Mouse (Mus musculus) mouse trophoblast stem cell (cell line): ENCODE results near the gene E4f1.

Source experiments
- in situ Hi-C, 2 experiments: fragments of 300-500 bp; cut with MseI, MboI; formaldehyde crosslinking; loops; 2 replicates in 1 of 2; 3 replicates in 1 of 2; pipeline ENCODE4 v1.15.1; 2025

Gene E4f1

DNA sequence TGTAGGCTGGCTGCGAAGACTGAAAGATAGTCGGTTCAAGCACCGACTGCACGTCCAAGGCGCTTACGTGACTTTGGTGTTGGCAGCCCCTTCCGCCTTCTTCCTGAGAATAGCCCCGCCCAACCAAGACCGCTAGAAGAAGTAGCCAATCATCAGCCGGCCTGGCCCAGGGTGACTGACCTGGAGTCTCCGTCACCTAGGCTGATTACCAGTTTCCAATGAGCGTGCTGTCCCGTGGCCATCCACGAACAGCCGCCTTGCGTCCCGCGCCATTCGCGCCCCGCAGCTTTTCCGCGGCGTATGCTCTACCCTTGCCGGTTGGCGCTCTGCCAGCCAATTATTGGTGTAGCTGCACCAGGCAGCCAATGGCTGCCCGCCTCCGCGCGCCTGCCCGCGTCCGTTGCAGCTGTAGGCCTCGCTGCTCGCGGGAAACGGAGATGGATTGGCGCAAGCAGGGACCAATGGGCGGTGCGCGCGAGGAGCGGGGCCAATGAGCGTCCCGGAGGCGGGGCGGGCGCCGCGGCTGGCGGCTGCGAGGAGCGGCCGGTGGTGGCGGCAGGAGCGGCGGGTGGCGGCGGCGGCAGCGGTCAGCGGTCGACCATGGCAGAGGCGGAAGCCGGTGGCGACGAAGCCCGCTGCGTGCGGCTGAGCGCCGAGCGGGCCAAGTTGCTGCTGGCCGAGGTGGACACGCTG, at the start of gene E4f1, which contains the start of gene Pgp:
E4f1 (minus strand) TSS at position 404 of the 693 bp plus-strand sequence.
Pgp (plus strand) TSS at position 483 of the 693 bp plus-strand sequence.
- in situ Hi-C loops = no loop called here

DNA sequence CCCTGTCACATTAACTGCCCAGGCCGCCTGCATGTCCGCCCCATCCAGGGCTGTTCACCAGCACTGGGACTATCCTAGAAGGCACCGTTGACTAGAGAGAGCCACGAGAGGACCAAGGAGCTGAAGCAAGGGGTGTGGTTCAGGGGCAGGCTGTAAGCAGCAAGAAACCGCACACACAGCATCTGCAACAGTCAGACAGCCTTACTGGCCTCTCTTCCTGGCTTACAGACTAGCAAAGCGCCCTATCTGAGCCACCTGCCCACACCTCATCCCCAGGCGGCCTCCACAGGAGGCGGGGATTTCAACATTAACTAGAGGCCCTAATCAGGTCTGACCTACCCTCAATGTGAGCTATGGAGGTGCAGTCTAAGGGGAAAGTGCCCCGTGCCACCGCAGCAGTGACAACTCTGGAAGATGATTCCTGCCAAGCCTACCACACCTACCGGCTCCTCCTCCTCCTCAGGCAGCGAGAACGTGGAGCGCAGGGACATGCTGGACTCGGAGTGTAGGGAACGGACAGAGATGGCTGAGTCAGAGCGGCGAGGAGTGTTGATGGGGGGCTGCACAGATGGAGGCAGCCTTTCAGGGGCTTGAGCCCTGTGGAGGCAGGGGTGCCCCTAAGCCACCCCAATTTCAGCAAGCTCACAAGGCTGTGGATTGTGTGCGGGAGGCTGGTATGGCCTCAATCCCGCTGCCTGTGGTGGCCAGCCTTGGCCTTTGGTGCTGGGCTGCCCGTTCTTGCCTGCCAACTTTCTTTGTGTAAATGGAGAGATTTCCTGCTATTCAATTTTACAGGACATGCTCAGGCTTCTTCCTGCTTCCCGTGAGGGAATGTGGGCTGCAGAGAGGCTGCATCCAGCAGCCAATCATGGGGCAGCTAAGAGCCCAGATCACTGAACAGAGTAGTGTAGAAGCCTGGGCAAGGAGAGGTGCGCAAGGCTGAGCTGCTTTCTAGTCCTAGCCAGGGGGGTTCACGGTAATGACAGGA, 44.5 kb upstream of the E4f1 start:
- in situ Hi-C loops = no loop called here

DNA sequence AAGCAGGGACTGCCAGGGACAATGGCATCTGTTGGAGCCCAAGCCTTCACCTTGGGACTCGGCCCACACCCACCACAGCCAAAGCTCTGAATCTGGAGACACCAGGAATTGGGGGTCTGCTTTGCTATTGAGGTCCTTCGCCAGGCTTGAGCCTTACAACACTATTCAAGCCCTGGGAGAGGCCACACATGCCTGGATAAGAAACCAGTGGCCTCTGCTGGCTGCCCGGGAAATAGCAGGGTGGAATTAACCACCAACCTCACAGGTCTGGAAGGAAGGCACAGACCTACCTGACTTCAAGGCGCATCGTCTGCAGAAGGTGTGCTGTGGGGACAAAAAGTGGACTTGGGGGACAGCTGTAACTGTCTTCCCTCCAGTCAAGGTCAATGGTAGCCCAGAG, 43.5 kb upstream of the E4f1 start:
- in situ Hi-C loops = no loop called here

DNA sequence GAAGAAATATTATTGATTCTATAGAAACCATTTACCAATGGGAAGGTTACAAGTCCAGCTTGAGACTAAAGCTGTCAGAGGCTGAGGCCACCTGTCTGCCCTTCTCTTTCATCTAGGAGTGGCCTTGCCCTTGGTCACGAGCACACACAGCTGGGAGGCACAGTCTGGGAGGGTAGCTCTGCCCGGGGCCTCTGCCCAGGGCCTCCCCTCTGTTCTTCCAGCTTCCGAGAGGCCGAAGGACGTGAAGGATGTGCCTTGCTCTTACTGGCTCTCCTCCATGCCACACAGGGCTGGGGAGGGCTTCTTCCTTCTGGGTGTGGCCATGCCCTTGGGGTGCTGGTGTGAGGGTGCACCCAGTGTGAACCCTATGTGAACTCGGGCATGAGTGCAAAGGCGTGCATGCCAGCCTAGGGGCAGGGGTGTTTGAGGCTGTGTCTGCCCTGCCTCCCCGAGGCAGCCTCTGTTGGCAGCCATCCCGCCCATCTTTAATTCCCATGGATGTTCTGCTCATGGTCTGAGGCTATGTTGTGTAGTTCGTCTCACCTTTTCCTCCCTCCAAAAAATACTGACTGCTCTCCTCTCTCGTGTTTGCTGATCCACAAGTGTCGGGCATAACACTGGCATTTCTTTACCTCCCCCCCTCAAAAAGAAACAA, 37.8 kb upstream of the E4f1 start:
- in situ Hi-C loops = no loop called here

DNA sequence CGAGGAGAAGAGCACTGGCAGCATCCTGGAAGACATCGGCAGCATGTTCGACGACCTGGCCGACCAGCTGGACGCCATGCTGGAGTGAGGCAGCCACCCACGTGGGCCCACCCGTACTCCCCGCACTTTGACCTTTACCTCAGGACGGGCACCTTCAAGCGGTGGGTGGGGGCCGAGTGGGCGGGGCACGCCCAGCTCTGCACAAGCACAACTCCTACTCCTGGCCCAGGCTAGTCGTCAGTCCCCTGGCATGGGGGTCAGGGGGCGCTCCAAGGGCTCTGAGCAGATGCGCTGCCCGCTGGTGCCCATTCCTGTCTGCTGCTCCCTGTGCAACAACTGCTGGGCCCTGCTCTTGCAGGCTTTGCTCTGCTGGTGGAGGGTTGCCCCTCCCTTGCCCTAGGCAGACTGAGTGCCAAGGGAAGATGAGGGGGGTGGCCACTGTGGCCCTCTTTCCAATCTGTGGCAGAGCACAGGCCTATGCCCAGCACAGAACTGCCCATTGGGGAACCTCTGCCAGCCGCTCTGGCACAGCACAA, 37.1 kb upstream of the E4f1 start:
- in situ Hi-C loops = no loop called here

DNA sequence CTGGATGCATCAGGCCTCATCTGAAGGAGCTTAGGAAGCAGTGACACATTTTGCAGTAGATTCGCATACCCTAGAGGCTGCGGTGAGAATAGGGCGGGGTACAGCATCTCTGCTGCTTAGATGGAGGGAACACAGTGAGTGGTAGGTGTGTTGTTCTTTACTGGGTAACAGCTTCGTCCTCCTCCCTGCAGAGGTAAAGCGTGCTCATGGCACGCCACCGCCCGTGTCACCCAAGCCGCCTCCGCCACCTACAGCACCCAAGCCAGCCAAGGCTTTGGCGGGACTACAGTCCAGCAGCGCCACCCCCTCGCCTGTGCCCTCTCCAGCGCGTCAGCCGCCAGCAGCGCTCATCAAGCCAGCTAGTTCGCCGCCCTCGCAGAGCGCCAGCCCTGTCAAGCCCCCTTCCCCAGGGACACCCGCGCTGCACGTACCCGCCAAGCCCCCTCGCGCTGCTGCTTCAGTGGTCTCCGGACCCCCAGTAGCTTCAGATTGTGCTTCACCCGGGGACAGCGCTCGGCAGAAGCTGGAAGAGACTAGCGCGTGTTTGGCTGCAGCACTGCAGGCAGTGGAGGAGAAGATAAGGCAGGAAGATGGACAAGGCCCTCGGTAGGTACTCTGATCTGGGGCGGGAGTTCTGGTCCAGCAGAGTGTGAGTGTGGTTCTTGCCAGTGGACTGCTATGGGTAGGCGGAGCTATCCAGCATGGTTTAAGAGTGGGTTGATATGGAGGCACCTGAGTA, 36.4 kb upstream of the E4f1 start:
- in situ Hi-C loops = no loop called here

DNA sequence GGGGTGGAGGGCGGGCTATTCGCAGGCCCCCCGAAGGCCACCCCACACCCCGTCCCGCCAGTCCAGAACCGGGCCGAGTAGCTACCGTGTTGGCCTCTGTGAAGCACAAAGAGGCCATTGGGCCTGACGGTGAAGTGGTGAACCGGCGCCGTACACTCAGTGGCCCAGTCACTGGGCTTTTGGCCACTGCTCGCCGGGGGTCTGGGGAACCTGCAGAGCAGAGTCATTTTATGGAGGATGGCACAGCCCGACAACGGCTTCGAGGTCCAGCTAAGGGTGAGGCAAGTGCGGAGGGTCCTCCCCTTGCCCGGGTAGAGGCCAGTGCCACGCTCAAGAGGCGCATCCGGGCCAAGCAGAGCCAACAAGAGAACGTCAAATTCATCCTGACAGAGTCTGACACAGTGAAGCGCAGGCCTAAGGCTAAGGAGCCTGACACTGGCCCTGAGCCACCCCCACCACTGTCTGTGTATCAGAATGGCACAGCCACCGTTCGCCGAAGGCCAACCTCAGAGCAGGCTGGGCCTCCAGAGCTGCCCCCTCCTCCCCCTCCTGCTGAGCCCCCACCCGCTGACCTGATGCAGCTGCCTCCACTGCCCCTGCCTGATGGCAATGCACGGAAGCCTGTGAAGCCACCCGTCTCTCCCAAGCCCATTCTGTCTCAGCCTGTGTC, 35.3 kb upstream of the E4f1 start:
- in situ Hi-C loops = no loop called here

DNA sequence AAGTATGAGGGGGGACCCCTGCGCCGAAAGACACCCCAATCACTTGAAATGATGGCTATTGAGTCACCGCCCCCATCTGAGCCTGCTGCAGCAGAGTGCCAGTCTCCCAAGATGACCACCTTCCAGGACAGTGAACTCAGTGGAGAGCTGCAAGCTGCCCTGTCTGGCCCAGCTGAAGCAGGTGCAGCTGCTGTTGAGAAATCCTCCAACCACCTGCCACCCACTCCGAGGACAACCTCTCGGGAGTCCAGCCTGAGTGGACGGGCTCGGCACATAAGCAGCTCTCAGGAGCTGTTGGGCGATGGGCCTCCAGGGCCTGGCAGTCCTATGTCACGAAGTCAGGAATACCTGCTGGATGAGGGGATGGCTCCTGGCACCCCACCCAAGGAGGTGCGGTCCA, 34.0 kb upstream of the E4f1 start:
- in situ Hi-C loops = no loop called here

DNA sequence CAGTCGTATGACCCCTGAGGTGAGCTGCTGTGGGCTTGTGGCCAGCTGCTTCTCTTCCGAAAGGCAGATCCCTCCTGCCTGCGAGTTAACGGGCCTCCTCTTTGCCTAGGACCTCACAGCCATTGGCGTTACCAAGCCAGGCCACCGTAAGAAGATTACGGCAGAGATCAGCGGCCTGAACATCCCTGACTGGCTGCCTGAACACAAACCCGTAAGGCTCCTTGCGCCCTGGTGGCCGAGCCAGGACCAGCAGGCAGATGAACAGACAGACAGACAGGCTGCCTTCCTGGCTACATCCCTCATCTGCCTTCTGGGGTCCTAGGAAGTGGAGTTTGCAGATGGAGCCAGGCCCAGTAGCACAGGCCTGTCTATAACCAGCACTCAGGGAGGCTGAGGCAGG, 32.1 kb upstream of the E4f1 start:
- in situ Hi-C loops = no loop called here

DNA sequence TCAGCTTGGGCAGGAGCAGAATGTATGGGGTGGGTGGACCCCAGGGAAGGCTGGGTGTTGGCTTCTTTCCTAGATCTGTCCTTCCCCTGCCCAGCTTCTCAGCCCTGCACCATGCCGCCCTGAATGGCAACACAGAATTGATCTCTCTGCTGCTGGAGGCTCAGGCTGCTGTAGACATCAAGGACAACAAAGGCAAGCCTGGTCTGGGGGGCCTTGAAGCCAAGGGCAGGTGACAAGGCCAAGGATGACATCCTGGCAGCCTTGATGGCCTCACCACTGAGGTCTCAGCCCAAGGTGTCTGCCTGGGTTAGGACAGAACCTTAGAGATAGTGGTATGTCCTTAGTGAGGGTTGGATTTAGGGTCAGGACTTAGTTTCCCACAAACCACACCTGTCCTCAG, 25.9 kb upstream of the E4f1 start:
- in situ Hi-C loops = no loop called here

DNA sequence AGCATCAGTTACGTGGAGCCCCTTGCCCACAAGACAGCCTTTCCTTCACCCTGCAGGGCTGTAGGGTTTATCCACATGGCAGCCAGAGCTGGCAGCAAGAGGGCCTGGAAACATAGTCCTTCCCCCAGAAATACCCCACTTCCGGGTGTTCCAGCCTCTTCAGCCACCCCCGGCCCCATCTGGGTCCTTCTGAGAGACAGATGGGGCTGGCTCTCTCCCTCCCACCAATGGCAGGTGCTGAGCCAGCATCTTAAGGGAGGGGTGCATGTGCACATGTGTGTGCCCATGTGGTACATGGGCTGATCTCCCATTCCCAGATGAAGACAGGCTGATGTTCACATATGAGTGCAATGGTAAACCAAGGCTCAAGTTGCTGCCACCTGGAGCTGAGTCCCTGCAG, 25.3 kb upstream of the E4f1 start:
- in situ Hi-C loops = no loop called here

DNA sequence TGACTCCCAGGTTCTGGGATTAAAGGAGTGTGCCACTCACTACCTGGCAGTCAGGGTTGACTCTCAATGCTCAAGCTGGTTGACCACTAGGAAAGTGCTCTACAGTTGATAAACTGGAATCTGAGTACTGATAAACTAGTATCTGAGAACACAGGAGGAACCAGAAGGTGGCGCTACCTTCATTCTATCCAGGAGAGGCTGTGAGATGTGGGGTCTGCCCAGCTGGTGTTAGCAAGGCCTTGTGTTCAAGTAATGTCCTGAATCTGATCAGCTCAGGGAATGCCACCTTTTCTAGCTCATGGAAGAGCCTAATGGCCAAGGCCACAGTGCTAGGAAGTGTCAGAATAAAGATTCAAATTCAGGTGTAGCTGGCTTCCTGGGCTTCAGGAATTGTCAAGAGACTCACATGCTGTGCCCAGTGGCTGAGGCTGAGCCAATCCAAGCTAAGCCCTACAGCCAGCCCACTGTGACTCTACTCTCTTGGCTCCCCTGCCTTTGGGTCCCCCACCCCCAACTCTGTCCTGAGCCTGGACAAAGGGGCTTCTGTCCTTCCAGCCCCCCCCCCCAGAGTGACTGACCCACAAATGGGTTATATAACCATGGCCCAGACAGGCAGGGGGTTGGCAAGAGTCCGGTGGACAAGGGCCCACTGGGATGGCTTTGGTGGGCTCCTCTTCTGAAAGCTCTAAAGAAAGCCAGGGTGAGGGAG, 24.7 kb upstream of the E4f1 start:
- in situ Hi-C loops = no loop called here

DNA sequence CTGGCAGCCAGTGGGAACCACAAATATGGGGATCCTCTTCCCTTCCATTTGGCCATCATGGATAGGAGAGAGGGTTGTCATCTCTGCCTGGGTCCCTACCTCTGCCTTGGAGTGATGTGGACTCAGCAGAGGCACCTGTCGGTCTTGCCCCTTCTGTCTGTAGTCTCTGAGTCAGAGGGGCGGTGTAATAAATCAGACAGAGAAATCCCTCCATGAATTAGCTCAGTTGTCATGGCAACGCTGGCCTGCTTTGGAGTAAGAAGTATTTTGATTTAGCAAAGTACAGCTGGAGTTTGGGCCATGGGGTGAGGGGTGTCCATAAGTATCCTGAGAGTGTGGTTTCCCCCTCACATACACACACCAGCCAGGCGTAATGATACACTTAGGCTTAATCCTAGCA, 20.3 kb upstream of the E4f1 start:
- in situ Hi-C loops = no loop called here

DNA sequence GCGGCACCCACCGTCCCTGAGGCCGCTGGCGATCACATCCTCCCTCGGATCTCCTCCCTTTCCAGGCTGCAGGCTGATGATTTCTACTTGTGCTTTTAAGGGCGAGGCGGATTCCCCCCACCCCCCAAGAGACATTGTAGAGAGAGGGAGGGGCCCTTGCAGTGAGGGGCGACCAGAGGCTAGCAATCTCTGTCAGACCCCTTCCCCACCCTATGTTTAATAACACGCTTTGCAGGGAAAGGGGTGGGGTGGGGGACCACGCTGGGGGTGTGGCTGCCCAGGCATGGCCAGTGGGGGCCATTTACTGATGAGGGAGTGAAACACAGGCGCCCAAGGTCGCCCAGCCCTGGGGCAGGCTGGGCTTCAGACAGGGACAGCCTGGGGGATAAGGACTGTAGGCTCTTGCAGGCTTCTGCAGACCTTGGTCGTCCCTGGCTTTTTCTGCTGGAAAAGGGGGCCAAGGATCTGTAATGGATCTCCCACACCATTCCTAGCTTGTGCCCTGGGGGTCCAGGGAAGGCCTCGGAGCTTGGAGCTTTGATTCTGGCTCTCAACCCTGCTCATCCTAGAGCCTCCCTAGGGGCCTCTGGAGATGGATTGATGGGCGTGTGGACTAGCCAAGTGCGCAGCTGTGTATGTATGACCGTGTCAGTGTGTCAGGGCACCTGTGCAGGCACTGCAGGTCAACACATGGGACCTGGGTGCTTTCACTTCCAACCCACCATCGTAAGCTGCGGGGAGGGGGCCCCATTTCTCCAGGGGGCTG, 19.3 kb upstream of the E4f1 start:
- in situ Hi-C loops = no loop called here

DNA sequence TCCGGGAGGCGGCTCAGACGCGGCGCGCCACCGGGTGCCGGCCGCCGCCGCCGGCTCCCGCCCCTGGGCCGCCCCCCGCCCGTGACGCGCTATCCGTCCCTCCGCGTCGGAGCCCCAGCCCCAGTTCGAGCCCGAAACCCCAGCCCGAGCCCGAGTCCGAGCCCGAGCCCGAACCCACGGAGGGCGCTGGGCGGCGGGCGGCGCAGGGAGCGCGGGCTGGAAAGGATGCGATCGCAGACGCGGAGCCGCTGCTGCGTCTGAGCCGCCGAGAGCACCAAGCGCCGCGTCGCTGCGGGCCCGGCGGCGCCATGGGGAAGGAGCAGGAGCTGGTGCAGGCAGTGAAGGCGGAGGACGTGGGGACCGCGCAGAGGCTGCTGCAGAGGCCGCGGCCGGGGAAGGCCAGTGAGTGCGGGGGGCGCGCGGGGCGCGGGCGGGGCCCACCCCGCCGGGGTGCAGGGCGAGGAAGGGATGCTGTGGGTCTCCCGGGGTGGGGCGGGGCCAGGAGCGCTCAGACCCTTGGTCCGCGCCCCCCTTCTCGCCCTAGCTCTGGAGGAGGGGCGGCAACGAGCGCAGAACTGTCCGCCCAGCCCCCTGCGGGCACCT, 18.6 kb upstream of the E4f1 start:
- in situ Hi-C loops = no loop called here

DNA sequence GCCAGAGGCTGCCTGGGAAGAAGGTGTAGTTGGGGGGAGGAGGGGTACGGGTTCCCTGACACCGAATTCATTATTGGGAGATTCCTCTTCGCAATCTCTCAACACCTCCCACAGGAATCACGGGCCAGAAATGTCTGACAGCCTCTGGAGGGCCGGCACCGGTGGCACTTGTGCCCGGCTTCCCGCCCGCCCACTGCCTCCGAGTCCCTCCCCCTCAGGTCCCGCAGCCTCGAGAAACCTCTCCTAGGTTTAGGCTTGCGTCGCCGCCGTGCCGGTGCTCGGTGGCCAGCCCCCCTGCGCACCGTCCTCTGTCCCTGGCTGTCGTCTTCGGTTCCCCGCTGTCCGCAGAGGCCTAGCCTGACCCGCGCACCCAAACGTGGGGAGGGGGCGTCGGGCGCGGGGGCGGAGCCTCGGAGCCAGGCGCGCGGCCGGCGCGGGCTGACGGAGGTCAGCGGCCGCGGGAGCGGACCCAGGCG, 18.1 kb upstream of the E4f1 start, which contains the start of gene Caskin1:
Caskin1 (plus strand) TSS at position 416 of the 476 bp plus-strand sequence.
- in situ Hi-C loops = no loop called here

DNA sequence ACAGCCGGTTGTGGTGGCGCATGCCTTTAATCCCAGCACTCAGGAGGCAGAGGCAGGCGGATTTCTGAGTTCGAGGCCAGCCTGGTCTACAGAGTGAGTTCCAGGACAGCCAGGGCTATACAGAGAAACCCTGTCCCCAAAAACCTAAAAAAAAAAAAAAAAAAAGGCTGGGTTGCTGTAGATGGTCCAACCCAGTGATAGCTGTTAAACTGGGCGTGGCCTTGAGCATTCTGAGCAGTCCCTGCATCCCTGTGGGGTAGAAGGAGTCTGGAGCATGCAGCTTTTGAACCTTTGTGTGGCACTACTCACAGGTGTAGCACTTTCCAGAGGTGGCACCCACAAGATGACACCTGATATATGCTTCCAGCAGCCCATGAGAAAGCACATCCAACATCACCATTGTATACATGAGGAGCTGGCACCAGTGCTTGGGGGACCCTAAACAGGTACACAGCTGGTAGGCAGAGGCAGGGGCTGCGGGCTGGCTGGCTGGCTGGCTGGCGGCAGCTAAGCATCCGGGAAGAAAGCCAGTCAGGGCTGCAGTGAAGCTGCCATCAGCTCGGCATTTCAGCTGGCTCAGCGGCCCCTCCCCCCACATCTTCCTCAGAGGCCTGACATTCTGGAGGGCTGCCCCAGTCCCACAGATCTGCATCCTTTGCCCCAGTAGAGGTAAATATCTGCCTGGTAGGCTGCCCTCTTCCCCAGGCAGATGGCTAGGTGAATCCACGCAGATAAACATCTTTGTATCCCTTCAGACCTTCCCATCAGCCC, 15.2 kb upstream of the E4f1 start:
- in situ Hi-C loops = no loop called here

DNA sequence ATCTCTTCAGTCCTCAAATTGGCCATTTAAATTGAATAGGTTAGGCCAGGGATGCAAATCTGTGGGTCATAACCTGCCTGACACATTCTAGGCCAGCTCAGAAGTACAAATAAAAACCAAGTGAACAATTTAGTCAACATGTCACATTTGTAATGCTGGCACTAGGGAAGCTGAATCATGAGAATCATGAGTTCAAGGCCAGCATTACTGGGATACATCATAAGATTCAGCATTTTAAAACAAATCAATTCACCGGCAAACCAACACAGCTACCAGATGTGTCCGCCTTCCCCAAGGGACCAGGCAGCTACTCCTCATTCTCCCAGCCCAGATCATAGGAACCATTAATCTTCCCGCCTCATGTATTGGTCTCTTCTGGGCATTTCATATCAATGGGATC, 13.4 kb upstream of the E4f1 start:
- in situ Hi-C loops = no loop called here
